Mouse (Mus musculus) thymus, postnatal 25 days (tissue): Measurements from ENCODE around the gene Ndufs2.

Experiments used
- DNase-seq: peaks from one replicate; pipeline ENCODE4 v3.0.0; 2022

Ndufs2 gene

DNA sequence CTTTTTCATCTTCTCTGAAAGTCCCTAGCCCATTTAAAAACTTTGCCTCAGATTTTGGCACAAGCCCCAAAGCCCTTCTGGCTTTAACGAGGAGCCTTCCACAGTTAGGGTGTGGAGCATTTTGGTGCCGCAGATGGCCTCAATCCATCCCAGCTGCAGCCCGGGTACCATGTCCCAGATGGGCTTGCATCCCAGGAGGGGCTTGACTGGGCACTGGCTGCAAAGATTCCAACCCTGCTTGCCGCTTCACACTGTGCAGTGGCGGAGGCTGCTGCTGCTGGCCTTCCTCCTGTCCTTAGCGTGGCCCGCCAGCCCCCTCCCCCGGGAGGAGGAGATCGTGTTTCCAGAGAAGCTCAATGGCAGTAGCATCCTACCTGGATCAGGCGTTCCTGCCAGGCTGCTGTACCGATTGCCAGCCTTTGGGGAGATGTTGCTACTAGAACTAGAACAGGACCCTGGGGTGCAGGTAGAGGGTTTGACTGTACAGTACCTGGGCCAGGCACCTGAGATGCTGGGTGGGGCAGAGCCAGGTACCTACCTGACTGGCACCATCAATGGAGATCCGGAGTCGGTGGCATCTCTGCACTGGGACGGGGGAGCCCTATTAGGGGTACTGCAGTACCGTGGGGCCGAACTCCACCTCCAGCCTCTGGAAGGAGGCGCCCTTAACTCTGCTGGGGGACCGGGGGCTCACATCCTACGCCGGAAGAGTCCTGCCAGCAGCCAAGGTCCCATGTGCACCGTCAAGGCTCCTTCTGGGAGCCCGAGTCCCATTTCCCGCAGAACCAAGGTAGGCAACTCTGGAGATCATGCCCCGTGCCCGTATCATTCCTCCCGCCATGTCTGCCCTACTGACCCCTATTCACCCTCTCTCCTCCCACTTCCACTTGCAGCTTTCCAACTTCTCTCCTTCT is at the start of gene Ndufs2:
TSS of gene Ndufs2 (minus strand) at position 709 of the 914 bp plus-strand sequence.
- DNase-seq, result no peak

GRCm38 (mm10) chr1:171298226-171298625 is 47.0 kb upstream of the Ndufs2 start:
- no peak for DNase-seq

- DNase-seq, result no peak
Observed at GRCm38 (mm10) chr1:171295063-171295402, 43.8 kb upstream of the Ndufs2 start.

- peak; percentile 85 for DNase-seq
Observed at GRCm38 (mm10) chr1:171294298-171295062, 43.3 kb upstream of the Ndufs2 start, which contains the start of gene Ufc1. Gene Ufc1, minus strand, starts transcription at chr1:171295024.

DNA sequence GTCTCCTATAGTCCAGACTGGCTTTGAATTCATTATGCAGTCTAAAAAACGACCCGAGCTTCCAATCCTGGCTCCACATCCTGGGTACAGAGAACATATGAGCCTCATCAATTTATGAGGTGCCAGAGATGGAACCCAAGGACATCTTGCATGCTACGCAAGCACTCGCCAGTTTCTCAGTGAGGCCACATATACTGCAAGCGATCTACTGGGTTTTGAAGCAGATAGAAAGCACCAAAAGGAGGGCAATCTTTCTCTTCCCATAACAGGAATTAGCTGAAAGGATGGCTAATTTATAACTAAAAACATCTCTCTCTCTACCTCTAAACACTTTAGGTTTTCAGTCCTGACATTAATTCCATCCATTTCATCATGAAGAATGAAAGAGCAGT is 42.7 kb upstream of the Ndufs2 start:
- DNase-seq, result no peak

- no peak for DNase-seq
Observed at GRCm38 (mm10) chr1:171293351-171293750, 42.2 kb upstream of the Ndufs2 start.

GRCm38 (mm10) chr1:171288328-171288727 is 37.1 kb upstream of the Ndufs2 start:
- no peak for DNase-seq

DNA sequence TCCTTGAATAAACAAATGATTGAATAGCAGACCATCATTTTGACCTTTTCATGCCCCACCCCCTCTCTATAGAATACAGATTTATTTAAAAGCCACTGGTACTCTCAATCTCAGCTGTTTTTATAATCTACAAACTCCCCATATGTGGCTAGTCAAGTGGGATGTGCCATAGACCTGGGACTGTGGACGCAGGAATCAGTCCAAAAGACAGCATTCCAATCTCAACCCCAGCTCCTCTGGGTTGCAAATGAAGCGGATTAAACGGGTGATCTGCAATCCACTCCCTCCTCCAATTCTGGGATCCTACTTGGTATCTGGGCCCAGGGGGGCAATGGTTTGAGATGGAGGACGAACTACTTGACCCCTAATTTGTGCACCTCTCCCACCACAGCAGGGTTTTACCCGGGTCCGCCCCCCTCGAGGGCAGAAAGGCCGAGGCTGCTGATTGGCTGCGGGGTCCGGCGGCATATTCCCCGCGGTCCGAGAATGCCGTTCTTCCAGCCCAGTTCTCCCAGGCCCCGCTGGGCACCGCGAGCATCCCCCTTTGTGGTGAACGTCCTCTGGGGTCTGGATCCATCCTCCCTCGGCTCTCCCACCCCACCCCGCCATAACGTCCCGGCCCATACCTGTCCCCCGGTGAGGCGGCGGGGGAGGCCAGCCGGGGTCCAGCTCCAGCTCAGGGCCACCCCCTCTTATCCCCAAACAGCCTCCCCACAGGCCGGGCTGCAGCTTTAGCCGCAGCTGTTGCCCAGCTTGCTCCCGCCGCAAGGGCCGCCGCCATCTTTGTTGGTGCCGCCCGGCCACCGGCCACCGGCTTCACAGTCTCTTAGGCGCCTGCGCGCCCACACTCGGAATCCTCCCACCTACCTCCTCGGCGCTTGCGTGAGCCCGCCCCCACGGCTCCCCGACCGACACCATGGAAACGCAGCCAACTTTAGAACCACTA is 36.2 kb upstream of the Ndufs2 start, which contains the start of gene Usp21:
TSS of gene Usp21 (minus strand) at position 856 of the 946 bp plus-strand sequence.
- DNase-seq, result peak; percentile 92

- DNase-seq, result no peak
Observed at GRCm38 (mm10) chr1:171286517-171286916, 35.3 kb upstream of the Ndufs2 start.

DNA sequence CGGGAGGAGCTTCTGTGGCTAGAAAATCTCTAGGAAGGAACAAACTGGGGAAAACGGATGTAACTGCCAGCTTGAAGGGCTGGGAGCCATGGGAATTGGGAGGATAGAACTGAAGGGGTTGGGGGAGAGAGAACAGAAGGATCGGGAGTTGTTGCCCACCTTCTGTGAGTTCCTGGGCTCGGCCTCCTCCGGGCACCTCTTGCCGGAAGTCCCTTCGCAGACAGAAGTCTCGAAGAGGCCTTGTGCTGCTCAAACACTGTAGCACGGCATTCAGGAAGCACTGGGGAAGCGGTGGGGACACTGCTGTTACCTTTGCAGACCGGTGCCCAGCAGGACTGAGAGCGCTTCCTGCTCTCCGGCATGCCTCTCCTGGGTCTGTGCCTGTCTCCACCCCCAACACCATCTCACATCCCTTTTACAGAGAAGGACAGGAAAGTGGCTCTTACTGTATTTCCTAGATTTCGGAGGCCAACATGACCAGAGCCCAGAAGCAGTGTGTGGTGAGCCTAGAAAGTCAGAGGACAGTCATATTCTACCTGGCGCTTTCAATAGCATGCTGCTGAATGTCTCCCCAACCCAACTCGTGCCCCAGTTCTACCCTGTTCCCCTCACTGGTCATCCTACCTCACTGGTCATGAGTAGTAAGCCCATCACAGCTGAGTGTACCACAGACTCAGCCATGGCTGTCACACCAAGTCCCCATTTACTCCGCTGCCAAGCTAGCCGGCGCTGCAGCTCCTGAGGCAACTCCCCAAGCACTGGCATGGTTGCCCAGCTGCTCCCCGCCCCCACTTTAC is 34.1 kb upstream of the Ndufs2 start:
- DNase-seq, result no peak

- no peak for DNase-seq
Observed at GRCm38 (mm10) chr1:171284491-171284890, 33.3 kb upstream of the Ndufs2 start.

- DNase-seq, result no peak
Observed at GRCm38 (mm10) chr1:171283188-171284160, 32.3 kb upstream of the Ndufs2 start.

GRCm38 (mm10) chr1:171282086-171282805 is 31.1 kb upstream of the Ndufs2 start:
- no peak for DNase-seq

DNA sequence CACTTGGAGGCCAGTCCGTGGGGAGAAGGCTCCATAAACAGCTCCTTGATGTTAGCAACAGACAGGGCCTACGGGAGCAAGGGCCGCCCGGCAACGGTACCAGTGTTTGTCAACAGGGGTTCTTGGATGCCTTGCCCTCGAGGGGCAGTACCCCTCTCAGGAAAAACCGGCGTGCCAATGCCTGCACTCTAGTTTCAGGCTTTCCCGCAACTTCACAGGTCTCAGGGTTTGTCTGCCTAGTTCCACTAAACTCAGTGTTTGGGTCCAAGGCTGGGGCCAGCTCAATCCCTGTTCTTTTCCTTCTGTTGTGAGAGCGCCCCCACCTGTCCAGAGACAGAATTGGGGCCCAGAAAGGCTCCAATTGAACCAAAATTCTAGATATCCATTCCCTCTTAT is 30.3 kb upstream of the Ndufs2 start:
- peak; percentile 84 for DNase-seq

DNA sequence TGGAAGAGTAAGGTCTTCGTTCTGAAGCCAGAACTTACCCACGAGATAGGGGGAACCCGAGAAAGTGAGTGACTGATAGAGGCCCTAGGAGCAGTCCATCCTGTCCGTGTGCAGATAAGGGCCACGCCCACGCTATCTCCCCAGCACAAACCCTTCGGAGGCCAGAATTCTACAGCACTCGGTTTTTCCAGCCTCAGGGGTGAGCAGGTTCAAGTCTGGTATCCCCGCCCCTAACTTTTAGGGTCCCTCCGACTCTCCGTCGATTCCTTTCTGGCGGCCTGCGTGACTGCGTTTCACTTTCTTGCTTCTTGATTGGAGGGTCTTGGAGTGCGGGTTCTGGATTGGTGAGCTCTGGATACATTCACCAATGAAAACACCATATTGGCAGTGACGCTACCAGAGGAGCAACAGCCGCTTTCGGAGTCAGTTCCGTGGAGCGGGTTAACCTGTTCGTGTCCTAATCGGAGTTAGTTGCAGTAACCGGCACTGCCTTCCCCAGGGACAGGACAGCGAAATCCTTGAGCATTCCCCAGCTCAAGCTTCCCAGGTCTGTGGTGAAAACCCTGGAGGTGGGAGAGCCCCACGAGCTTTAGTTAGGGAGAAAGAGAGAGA is 29.8 kb upstream of the Ndufs2 start, which contains the start of gene Ppox:
TSS of gene Ppox (minus strand) at position 271 of the 612 bp plus-strand sequence.
- DNase-seq, result peak; percentile 88

DNA sequence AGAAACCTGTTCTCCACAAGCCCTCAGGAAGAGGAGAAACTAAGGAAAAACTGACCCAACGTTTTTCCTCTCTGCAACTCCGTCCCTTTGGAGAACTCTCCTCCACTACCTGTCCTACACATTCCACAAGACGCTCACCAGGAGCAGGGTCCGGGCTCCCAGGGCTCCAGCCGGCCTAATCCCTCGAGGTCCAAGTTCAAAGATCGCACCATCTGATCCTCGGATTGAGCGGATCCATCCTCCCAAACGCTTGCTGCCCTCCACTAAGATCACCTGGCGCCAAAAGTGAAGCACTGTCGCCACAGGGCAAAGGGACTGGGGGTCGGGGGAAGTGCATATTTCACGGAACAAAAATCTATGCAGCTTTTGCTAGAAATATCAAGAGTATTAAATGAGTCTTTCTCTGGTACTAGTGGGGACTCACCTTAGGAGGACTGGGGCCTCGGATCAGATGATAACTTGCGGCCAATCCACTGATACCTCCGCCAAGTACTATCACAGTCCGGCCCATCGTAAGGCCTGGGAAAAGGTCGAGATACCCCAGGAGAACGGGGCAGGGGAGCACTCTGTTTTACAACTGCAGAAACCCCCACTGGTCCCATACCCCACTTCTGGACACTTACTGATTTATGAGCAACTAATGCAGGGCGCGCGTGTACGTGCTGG is 29.2 kb upstream of the Ndufs2 start:
- DNase-seq, result peak; percentile 13

DNA sequence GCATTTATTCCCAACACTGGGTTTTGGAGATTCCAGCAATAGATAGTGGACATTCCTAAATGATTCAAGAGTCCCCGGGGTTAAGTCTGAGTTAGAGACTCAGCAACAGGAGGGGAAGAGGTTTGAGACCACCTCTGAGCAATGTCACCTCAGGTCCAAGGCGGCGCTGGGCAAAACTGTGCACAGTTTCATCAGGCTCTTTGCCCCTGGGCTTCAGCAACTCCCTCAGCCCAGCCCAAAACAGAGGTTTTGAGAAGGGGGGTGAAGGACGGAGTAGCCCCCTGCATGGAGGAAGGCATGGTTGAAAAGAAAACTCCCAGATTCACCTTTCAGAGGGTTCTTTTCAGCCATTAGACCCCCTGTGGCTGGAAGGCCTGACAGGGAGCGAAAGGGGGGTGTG is 28.5 kb upstream of the Ndufs2 start:
- no peak for DNase-seq

DNA sequence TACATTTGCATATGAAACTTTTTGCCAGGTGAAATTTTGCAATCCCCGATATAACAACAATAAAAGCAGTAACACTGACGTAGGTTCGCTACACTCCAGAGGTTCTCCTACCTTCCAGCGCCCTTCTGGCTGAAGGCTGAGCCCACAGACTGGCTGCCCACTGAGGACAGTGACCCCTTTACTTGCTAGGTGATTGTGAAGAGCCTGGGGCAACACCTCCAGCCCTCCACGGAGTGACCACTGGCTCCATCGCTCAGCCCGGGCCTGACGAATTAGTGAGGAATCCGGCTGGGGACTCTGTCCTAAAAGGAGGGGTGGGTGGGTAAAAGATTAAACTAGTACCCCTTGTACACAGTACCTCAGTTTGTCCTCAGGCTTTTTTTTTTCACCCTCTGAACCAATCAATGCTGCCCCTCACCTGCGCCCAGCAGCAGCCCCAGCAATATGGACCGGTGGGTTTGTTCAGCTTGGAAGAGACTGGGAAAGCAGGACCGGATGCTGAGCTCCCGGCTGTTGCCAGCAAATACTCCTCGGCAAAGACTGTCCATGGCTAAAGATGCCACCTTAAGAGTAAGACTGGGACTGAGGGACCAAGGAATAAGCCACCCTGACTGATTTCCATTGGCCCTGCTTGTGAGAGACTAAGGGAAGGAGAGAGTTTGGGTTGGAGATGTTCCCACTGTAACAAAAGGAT is 28.0 kb upstream of the Ndufs2 start:
- no peak for DNase-seq
